ENCODE assay signal across 27 mouse cellular contexts in genomic region chr6:112492656-112493055, GRCm38 (mm10). TPM values are rescaled to one million over a fixed set of nuclear protein-coding genes. Genes with fewer than 3 reads are reported as not detected.
A peak's percentile ranks its signal among the peaks of the same experiment; 100 is the strongest.
DNase-seq lines count a peak whose midpoint lies in the region; TF ChIP-seq lines count a peak whose summit lies in the region.
"Had no signal": no experiment of that assay in that cellular context is flagged by ENCODE, and none has a peak within 500 bp of the region (broad histone marks: within the 10 kb centered on the region; RNA-seq: fewer than 3 reads in every experiment).

No protein-coding gene starts in this region.

- TF ChIP-seq POLR2A in heart, adult 2 months (IDR thresholded peaks at IDR 0.05; ENCODE audit: insufficient read depth, low read depth, low read length), result no peak

- no peak overlapping the region for H3K9ac ChIP-seq in heart, adult 2 months (ENCODE audit: low read depth, low read length)
- H3K9ac ChIP-seq: embryonic facial prominence, embryonic 12.5 days; forebrain, embryonic 13.5 days; forebrain, embryonic 15.5 days; forebrain, postnatal 0 days had no signal

- no peak for TF ChIP-seq EP300 in heart, adult 2 months (IDR thresholded peaks at IDR 0.05; ENCODE audit: insufficient read depth, low read depth, low read length)

- 0 out of 2 replicates have a peak, but pooled peaks cover 1% of the 10 kb centered on the region for H3K4me1 ChIP-seq in heart, adult 2 months (ENCODE audit: control insufficient read depth, insufficient read depth, low read length)

- no peaks in the 10 kb centered on the region for H3K36me3 ChIP-seq in heart, adult 2 months (ENCODE audit: control insufficient read depth, insufficient read depth, low read length)
- H3K36me3 ChIP-seq: embryonic facial prominence, embryonic 10.5 days; embryonic facial prominence, embryonic 12.5 days; forebrain, embryonic 15.5 days; G1E had no signal

- no peaks in the 10 kb centered on the region for H3K79me2 ChIP-seq in heart, adult 2 months (replicated peaks; ENCODE audit: control insufficient read depth, insufficient read depth, low read length)

- 84% methylated on average over 6 of the region's 6 CpGs for WGBS in heart, adult 2 months

- intact Hi-C loops in heart, adult 2 months (cut with DNase I), result loop anchor here (5.0 to 10.0 kb wide), 2 partner anchors 202 to 510 kb away; partner anchors contain the start of gene Rad18

- no peak overlapping the region for H3K4me3 ChIP-seq in heart, adult 2 months
- H3K4me3 ChIP-seq: embryonic facial prominence, embryonic 10.5 days; embryonic facial prominence, embryonic 12.5 days; forebrain, embryonic 13.5 days; forebrain, embryonic 15.5 days had no signal

- peak; percentile 46 for DNase-seq in adrenal gland, adult 8-10 months
- DNase-seq in adrenal gland, adult 2 months, result no peak
- peak; percentile 81 for DNase-seq in heart, adult 11 months
- no peak for DNase-seq in heart, adult 2 months
- DNase-seq in ovary, adult 18-20 months (ENCODE audit: low spot score), result peak; percentile 31
- DNase-seq in ovary, postnatal 36 days (ENCODE audit: low spot score), result no peak
- DNase-seq in gonadal fat pad, adult 2 months (ENCODE audit: low read depth), result peak; percentile 62
- no peak for DNase-seq in urinary bladder, postnatal 14 days (ENCODE audit: low spot score)
- DNase-seq: B cell, adult 2 months; cerebellum, adult 11-12 months; cerebellum, adult 2 months; cerebellum, adult 9-10 months; cerebellum, postnatal 10 days; cerebellum, postnatal 25 days; forebrain, postnatal 0 days had no signal

- peaks cover 10% of the 10 kb centered on the region for H3K27me3 ChIP-seq in heart, adult 2 months (ENCODE audit: control insufficient read depth, insufficient read depth, low read length)
- H3K27me3 ChIP-seq: Patski had no signal

- H3K27ac ChIP-seq in heart, adult 2 months, result no peak overlapping the region
- H3K27ac ChIP-seq: embryonic facial prominence, embryonic 10.5 days; embryonic facial prominence, embryonic 12.5 days; forebrain, embryonic 13.5 days; forebrain, embryonic 15.5 days had no signal

- no peak for TF ChIP-seq CTCF in heart, adult 2 months (IDR thresholded peaks at IDR 0.05)

RNA-seq across cellular contexts. Expression of gene Oxtr, which starts 2.9 kb away (rescaled TPM):
- total RNA-seq in adrenal gland, adult 8-10 months (2022), result 100 to 1,000 TPM in 2 of 4 experiments, 10 to 100 TPM in 2; 15.5 to 261 (median 124) TPM
- total RNA-seq in adrenal gland, adult 2 months (2021), result 100 to 1,000 TPM in 1 of 2 experiments, 10 to 100 TPM in 1; 21.0 to 333 TPM
- 98.5 and 193 TPM in 2 replicates for polyA plus RNA-seq in adrenal gland, adult 2 months (2012; rRNA removed)
- total RNA-seq in heart, adult 2 months (2021), result under 1 TPM; 0.18 to 0.21 TPM
- 0.10 and 0.18 TPM in 2 replicates for polyA plus RNA-seq in heart, adult 2 months (2012; rRNA removed)
- 31.3 and 45.0 TPM in 2 replicates for polyA plus RNA-seq in gonadal fat pad, adult 2 months (2012; rRNA removed)
- total RNA-seq: CH12.LX had no signal
- polyA plus RNA-seq: activated CD4-positive, CD25-positive, alpha-beta regulatory T cell, adult 4 months; CD4-positive, CD25-positive, alpha-beta regulatory T cell, adult 4 months had no signal

RNA-seq across cellular contexts. Expression of gene Cav3, which starts 33.4 kb away (rescaled TPM):
- total RNA-seq in adrenal gland, adult 8-10 months (2022), result not detected
- not detected for total RNA-seq in adrenal gland, adult 2 months (2021)
- polyA plus RNA-seq in adrenal gland, adult 2 months (2012; rRNA removed), result 0.08 TPM in 1 of 2 replicates, not detected in the other
- total RNA-seq in heart, adult 2 months (2021), result 10 to 100 TPM; 70.8 to 82.8 TPM
- 144 and 172 TPM in 2 replicates for polyA plus RNA-seq in heart, adult 2 months (2012; rRNA removed)
- 5.3 and 5.9 TPM in 2 replicates for polyA plus RNA-seq in gonadal fat pad, adult 2 months (2012; rRNA removed)
- total RNA-seq: adrenal gland, adult 18-20 months; adrenal gland, postnatal 36 days; CH12.LX; forebrain, postnatal 0 days; G1E had no signal
- polyA plus RNA-seq: activated CD4-positive, CD25-positive, alpha-beta regulatory T cell, adult 4 months; CD4-positive, CD25-positive, alpha-beta regulatory T cell, adult 4 months; embryonic facial prominence, embryonic 10.5 days; forebrain, embryonic 11.5 days; forebrain, embryonic 13.5 days; forebrain, embryonic 15.5 days; G1E; Patski had no signal

Comparison
In these comparisons a context has a peak if more than half of its experiments do, and no peak if none do; other contexts are left out.
1. DNase-seq: peak in adrenal gland, adult 8-10 months (single experiment), heart, adult 11 months (single experiment), ovary, adult 18-20 months (single experiment) and gonadal fat pad, adult 2 months (single experiment); none in adrenal gland, adult 2 months (single experiment), heart, adult 2 months (0 of 2), ovary, postnatal 36 days (single experiment) and urinary bladder, postnatal 14 days (single experiment).
2. RNA of gene Oxtr, which starts 2.9 kb away (total RNA-seq): 21.0 to 333 TPM in adrenal gland, adult 2 months and 15.5 to 261 TPM in adrenal gland, adult 8-10 months; 0.18 to 0.21 TPM in heart, adult 2 months; every median in the first group is over 10 times any median in the second.
3. RNA of gene Cav3, which starts 33.4 kb away (total RNA-seq): 70.8 to 82.8 TPM in heart, adult 2 months; not detected in adrenal gland, adult 8-10 months and not detected in adrenal gland, adult 2 months; every median in the first group is over 10 times any median in the second.